Mouse (Mus musculus) small intestine, adult 2 months (tissue): ENCODE results near the gene Zfp827. TPM values are rescaled to one million over a fixed set of nuclear protein-coding genes. Genes with fewer than 3 reads are reported as not detected.

ENCODE experiments used
- H3K27ac ChIP-seq: fragments of 200-500 bp; 2 replicates; pipeline ENCODE4 v1.5.1; 2012; ENCODE audit warnings: low read depth, low read length, control low read depth, inconsistent platforms; ENCODE audit not compliant: insufficient read depth
- H3K27me3 ChIP-seq: fragments of 200-500 bp; 2 replicates; pipeline ENCODE4 v1.6.1; 2012; ENCODE audit warnings: mild to moderate bottlenecking, moderate library complexity, low read length, inconsistent platforms; ENCODE audit not compliant: control insufficient read depth, insufficient read depth
- H3K36me3 ChIP-seq: fragments of 200-500 bp; 2 replicates; pipeline ENCODE4 v1.6.1; 2012; ENCODE audit warnings: mild to moderate bottlenecking, low read length, control low read depth, inconsistent platforms; ENCODE audit not compliant: control insufficient read depth, insufficient read depth
- H3K4me1 ChIP-seq: fragments of 200-500 bp; 2 replicates; pipeline ENCODE4 v1.6.1; 2012; ENCODE audit warnings: low read length, inconsistent platforms, mixed read lengths; ENCODE audit not compliant: control insufficient read depth, insufficient read depth, insufficient read length
- H3K4me3 ChIP-seq: fragments of 200-500 bp; 2 replicates; pipeline ENCODE4 v1.5.1; 2012; ENCODE audit warnings: low read depth, mild to moderate bottlenecking, control low read depth, inconsistent platforms, low read length, moderate library complexity
- CTCF ChIP-seq: fragments of 200-500 bp; IDR thresholded peaks from 2 replicates; pipeline ENCODE4 v1.5.1; 2012; ENCODE audit warnings: low read depth, mild to moderate bottlenecking, control low read depth, inconsistent platforms, low read length, moderate library complexity, mixed read lengths; ENCODE audit not compliant: insufficient replicate concordance, insufficient read length; ENCODE audit errors: extremely low read depth
- POLR2A ChIP-seq: fragments of 200-500 bp; IDR thresholded peaks from 2 replicates; pipeline ENCODE4 v1.6.1; 2012; ENCODE audit warnings: low read depth, mild to moderate bottlenecking, control low read depth, inconsistent platforms, low read length, moderate library complexity
- WGBS: fragments of 180-500 bp; shearing (Covaris S2); methylation state at CpG from one replicate; pipeline ENCODE4 v1.1.7; 2018; 5-methylcytosine and 5-hydroxymethylcytosine counted together
- polyA plus RNA-seq: library from polyadenylated mRNA; depleted of rRNA; stranded (reverse); fragments of >200 nt; gene quantifications from 2 replicates; pipeline ENCODE4 v1.2.3, GENCODE M21; 2012

The Zfp827 gene
- polyA plus RNA-seq, 1 experiment: 16.9 TPM

DNA sequence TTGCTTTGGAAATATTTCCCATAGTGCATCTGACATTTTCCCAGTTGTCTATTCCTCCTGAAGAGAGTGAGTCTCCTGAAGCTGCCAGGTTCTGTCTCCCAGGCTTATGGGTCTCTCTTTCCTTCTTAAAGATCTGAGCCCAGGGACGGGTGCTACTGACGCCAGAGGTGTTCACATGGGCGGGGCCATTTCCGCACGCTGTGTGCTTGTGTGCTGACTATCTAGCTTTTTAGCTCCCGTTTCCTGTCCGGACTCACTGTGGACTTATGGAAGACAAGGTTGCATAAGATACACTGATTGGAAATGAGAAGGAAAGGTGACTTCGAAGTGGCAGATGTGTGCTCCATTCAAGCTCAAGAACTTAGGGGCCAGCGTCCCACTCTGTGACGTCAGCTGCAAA, 120.6 kb downstream of the Zfp827 start:
- Histone ChIP-seq H3K4me3 (no peak overlapping the region), H3K27me3 (no peaks in the 10 kb centered on the region; the same call in 1 of the 2 replicates), H3K36me3 (peaks cover 9% of the 10 kb centered on the region), H3K27ac (no peak overlapping the region), H3K4me1 (peaks cover 13% of the 10 kb centered on the region; the same call in 1 of the 2 replicates)
- 79% methylated on average over 10 of the region's 10 CpGs for WGBS
- TF ChIP-seq POLR2A: no peak
- no peak for TF ChIP-seq CTCF

DNA sequence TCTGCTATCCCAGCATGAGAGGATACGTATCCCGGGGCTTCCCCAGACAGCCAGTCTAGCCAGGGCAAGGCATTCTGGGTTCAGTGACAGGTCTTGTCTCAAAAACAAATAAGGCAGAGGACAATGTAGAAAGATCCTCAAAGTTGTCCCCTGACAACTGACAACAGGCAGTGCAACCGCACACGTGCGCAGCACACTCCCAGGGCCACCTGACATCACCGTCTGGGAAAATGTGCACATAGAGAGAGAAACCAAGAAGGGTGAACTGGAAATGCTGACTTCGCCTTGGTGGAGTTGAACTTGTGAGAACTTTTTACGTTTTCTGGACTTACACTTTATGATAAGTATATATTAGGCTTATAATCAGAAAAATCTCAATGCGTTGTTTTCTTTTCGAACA, 121.6 kb downstream of the Zfp827 start:
- no peak overlapping the region for H3K27ac ChIP-seq
- TF ChIP-seq POLR2A: no peak
- TF ChIP-seq CTCF: no peak
- no peak overlapping the region for H3K4me3 ChIP-seq
- H3K4me1 ChIP-seq: peaks cover 20% of the 10 kb centered on the region
- H3K36me3 ChIP-seq: peaks cover 9% of the 10 kb centered on the region
- WGBS: 90% methylated on average over 10 of the region's 10 CpGs
- no peaks in the 10 kb centered on the region; the same call in 1 of the 2 replicates for H3K27me3 ChIP-seq

DNA sequence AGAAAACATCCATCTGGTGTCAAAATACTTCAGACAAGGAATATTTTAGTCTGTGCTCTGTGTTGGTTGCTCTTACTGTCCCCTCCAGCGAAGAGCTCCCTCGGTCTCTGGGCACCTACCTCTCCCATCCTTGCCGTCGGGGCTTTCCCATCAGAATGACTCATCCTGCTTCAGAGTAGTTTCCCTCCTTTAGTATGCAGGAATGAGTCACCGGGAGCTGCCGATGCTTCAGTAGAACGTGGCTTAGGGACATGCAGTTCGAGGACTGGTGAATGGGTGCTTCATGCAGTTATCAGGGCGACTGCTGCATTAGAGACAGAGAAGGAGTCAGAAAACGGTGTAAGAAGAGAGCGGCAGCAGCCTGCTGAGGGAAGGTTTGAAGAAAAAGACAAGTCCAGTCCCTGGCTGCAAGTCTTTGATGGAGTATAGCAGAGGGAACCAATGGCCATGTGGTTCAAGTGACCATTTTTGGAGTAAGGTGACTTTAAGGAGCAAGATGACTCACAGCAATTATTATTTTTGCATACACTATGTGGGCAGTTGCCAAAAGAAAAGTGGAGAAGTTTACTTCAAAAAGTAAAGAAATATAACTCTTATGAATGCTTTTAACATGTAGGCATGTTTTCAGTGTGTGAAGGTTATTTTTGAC, 122.4 kb downstream of the Zfp827 start:
- WGBS: 43% methylated on average over 11 of the region's 11 CpGs

DNA sequence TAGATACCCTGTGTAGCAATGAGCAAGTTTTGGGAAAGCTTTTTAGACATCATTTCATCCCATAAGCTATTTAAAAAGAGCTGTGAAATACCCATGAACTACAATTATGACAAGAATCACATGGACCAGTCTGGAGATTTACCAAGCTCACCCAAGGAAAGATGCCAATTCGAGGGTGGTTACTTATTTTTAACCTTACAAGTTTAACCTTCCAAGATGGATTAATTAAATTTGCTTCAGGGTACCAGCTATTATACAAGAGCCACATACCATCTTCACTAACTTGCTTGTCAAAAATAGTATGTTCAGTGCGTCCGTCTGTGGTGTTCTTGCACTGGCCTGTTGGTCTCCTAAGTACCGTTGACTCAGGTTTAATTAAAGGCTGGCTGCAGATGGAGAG, 123.4 kb downstream of the Zfp827 start:
- WGBS: 91% methylated on average over 4 of the region's 4 CpGs
- Histone ChIP-seq H3K27me3 (no peaks in the 10 kb centered on the region; the same call in 1 of the 2 replicates), H3K36me3 (peaks cover 3% of the 10 kb centered on the region; the same call in 1 of the 2 replicates), H3K4me1 (peaks cover 30% of the 10 kb centered on the region), H3K4me3 (no peak overlapping the region), H3K27ac (no peak overlapping the region)
- TF ChIP-seq POLR2A (no peak), CTCF (no peak)

More for the DNA sequence above, 122.4 kb downstream of the Zfp827 start:
- H3K4me1 ChIP-seq: peaks cover 24% of the 10 kb centered on the region
- peaks cover 6% of the 10 kb centered on the region; the same call in 1 of the 2 replicates for H3K36me3 ChIP-seq
- no peak overlapping the region for H3K27ac ChIP-seq
- no peaks in the 10 kb centered on the region; the same call in 1 of the 2 replicates for H3K27me3 ChIP-seq
- no peak overlapping the region for H3K4me3 ChIP-seq
- no peak for TF ChIP-seq POLR2A
- no peak for TF ChIP-seq CTCF

DNA sequence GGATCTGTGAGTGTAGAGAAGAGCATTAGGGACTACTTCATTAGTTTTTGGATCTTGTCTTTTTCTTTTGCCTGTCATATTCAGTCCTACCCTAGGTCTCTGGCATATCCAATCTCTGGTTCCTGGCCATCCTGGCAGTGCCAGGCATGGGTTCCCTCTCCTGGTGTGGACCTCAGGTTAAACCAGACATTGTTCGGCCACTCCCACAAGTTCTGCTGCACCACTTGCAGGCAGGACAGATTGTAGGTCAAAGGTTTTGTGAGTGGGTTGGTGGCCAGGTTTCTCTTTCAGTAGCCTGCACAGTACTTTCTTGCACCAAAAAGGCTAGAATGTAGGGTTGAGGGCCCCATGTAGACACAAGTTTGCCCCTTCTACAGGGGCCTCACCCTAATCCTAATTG, 125.0 kb downstream of the Zfp827 start:
- peak overlapping the region; percentile 78 for H3K27ac ChIP-seq
- H3K27me3 ChIP-seq: no peaks in the 10 kb centered on the region; the same call in 1 of the 2 replicates
- peaks cover 3% of the 10 kb centered on the region; the same call in 1 of the 2 replicates for H3K36me3 ChIP-seq
- WGBS: 52% methylated on average over 1 of the region's 1 CpGs
- peaks cover 30% of the 10 kb centered on the region for H3K4me1 ChIP-seq
- no peak for TF ChIP-seq CTCF
- no peak for TF ChIP-seq POLR2A
- no peak overlapping the region for H3K4me3 ChIP-seq

DNA sequence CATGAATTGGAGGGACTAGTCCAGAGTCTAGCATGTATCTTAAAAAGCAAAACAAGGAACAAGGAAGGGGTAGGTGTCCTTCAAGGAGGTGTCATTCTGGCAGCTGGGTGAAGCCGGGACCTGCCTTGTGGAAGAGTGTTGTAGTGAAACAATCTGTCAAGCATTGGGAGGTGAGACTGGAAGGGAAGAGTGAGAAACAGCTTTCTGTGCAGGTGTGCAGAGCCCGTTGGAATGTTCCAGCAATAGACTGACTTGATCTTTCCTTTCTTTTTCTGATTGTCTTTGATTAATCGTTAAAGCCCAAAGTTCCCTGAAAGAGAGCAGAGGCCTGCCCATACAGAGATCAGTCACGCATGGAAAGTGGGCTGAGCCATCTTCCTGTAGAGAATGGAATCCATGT, 125.4 kb downstream of the Zfp827 start:
- 39% methylated on average over 4 of the region's 4 CpGs for WGBS
- Histone ChIP-seq H3K27ac (peak overlapping the region; percentile 78), H3K27me3 (no peaks in the 10 kb centered on the region; the same call in 1 of the 2 replicates), H3K36me3 (peaks cover 3% of the 10 kb centered on the region; the same call in 1 of the 2 replicates), H3K4me1 (peaks cover 30% of the 10 kb centered on the region), H3K4me3 (no peak overlapping the region)
- no peak for TF ChIP-seq CTCF
- no peak for TF ChIP-seq POLR2A

DNA sequence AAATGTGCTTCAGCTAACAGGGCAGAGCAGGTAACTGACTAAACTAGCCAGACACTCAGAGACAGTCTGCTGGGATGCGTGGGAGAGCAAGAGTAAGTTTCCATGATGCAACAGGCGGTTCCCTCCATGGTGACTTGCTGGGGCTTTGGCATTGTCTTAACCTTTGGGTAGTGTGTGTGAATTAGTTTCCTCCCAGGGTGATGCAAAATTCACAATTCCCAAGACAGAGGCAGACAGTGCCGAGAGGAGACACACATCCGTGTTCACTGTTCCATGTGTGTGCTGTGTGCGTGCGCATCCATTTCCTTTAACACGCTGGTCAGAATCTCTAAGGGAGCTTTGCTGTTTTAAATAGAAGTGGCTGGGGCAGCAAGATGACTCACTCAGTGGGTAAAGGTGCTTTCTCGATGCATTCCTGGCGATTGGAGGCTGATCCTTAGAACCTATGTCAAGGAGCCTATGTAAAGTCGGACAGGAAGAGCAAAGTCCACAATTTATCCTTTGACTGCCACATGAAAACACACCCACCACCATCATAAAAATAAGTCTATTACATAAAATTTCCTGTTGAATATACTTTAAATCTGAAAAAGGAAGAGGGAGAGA, 127.4 kb downstream of the Zfp827 start:
- peaks cover 42% of the 10 kb centered on the region for H3K4me1 ChIP-seq
- H3K36me3 ChIP-seq: 0 out of 2 replicates have a peak, but pooled peaks cover 1% of the 10 kb centered on the region
- WGBS: 56% methylated on average over 10 of the region's 10 CpGs
- no peaks in the 10 kb centered on the region for H3K27me3 ChIP-seq
- H3K4me3 ChIP-seq: no peak overlapping the region
- no peak for TF ChIP-seq CTCF
- TF ChIP-seq POLR2A: no peak
- peak overlapping the region; percentile 78 for H3K27ac ChIP-seq
